Mouse (Mus musculus) neural tube, postnatal 0 days (tissue): ENCODE data around the gene Atf2. TPM values are rescaled to one million over a fixed set of nuclear protein-coding genes. Genes with fewer than 3 reads are reported as not detected.

Source experiments
- polyA plus RNA-seq: library from polyadenylated mRNA; unstranded; fragments of >200 nt; fragmentation: Nextera tagmentation; extraction: Ambion mirVana; gene quantifications from 2 replicates; pipeline ENCODE4 v1.2.1, GENCODE M21; 2015

The Atf2 gene
- polyA plus RNA-seq = 72.4 and 74.2 TPM in 2 replicates

DNA sequence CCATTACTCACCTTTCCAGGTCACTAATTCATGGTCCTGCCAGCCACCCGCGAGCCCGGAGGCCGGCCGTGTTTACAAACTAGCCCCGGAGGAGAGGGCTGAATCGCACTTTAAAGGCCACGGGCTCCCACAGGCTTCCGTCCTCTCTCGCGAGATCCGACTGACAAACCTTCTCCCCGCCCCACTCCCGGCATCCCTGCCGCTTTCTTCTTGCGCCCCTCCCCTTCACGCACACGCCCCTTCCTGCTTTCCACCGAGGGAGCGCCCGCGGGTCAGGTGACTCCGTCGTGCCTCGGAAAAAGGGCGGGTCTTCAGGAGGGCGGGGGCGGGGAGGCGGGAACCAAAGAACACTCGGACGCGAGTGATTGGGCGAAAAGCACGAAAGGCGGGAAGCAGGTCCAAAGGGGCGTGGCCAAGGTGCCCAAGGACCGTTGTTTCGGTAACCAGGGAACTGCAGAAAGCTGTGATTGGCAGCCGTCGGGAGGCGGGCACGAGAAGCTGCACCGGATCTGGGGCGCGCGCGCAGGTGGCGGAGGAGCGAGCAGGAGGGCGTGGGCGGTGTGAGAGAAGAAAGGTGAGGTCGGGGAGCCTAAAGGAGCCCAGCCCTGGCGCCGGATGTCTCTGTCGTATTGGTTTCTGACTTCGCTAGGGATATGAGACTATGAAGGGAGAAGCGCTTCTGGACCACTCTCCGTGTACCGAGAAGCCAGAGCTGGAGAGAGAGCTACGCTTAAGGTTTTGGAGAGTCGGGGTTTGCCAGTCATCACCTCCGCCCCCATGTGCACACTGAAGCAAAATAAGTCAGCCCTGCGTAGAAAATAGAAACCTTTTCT lies at the start of gene Atf2:
Atf2 (minus strand) TSS at position 176 of the 833 bp plus-strand sequence.

DNA sequence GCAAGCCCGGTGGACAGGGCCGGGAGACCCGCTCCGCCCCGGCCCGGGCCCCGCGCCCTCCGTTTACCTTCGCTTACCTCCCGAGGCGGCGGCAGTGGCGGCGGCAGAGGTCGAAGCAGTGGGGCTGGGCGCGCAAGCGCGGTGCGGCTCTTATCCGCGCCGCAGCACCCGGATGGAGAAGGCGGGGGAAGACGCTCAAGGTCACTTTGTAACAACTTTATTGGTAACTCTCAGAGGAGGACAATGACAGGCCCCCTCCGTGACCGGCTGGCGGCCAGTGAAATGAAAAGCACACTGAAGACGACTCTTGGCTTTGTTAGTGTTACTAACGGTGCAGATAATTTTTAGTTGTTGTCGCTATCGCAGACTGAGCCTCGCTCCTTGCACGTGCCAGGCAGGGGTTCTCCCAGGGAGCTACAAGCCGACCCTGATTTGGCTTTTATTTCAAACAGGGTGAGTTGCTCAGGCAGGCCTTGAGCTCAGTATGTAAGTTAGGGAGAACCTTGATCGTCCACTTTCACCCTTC lies 18.8 kb upstream of the Atf2 start, which contains the start of gene Atp5g3:
Atp5g3 (minus strand) TSS at position 152 of the 526 bp plus-strand sequence.

DNA sequence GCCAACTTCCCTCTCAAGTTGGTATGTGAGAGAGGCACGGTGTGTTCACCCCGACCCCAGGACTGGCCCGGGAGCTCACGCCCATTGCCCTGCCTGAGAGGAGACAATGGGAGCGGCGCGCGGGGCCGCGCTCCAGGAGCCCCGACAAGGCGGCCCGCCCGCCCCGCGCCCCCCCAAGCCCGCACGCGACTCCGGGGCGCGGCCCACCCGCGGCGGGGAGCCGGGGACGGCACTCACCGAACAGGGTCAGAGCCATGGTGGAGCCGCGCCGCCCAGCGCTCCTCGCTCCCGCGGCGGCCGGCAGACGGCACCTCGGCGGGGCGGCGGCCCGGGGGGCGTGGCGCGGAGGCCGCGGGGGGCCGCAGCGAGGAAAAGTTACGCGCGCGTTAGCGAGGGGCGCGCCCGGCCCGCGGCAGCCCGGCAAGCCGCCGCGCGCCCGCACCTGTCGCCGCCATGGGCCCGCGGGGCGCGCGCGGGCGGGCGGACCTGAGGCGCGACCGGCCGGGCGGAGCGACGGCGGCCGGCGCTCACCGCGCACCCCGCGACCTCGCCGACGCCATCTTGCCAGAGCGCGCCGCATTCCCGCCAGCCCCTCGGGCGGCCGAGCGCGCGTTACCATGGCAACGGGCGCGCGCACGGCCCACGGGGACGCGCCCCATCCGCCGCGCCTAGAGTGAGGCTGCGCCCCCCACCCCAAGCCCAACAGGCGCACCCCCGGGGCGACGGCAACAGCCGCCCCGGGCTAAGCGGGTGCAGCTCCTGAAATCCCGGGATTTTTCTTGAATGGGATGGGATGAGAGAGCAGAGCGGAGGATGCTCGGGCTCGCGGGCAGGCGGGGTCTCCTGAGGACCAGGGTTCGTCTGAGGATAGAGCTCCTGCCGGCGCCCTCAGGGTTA lies 117.4 kb downstream of the Atf2 start, which contains the start of gene Chn1:
Chn1 (minus strand) TSS at position 561 of the 897 bp plus-strand sequence.

Other genes starting within 250 kb of the Atf2 start
- 82.9 and 95.8 TPM in 2 replicates for gene Chn1, start 117.3 kb downstream of the Atf2 start, polyA plus RNA-seq
- 1,620 and 1,803 TPM in 2 replicates for gene Atp5g3, start 18.7 kb upstream of the Atf2 start, polyA plus RNA-seq